ENCODE assay signal across 15 mouse cellular contexts in genomic region chr15:83158587-83159160, GRCm38 (mm10). TPM values are rescaled to one million over a fixed set of nuclear protein-coding genes. Genes with fewer than 3 reads are reported as not detected.
DNase-seq lines count a peak whose midpoint lies in the region; ATAC-seq and TF ChIP-seq lines count a peak whose summit lies in the region.
"Had no signal": no experiment of that assay in that cellular context is flagged by ENCODE, and none has a peak within 500 bp of the region (broad histone marks: within the 10 kb centered on the region; RNA-seq: fewer than 3 reads in every experiment).

No protein-coding gene starts in this region.

- H3K27ac ChIP-seq in gastrocnemius, adult 2 months: peak overlapping the region; percentile 16; the same call in 1 of the 2 replicates
- H3K27ac ChIP-seq in liver, embryonic 14.5 days: no peak overlapping the region
- H3K27ac ChIP-seq: embryonic facial prominence, embryonic 12.5 days; hindbrain, embryonic 14.5 days; lung, embryonic 15.5 days; neural tube, embryonic 13.5 days had no signal

- 81% methylated on average over 7 of the region's 7 CpGs for WGBS in liver, embryonic 14.5 days (ENCODE audit: insufficient replicate concordance)

- no peak overlapping the region for H3K4me2 ChIP-seq in liver, embryonic 14.5 days (ENCODE audit: low read depth)
- H3K4me2 ChIP-seq: embryonic facial prominence, embryonic 12.5 days; hindbrain, embryonic 14.5 days; lung, embryonic 15.5 days; neural tube, embryonic 13.5 days had no signal

- no peaks in the 10 kb centered on the region for H3K27me3 ChIP-seq in liver, embryonic 14.5 days (ENCODE audit: control insufficient read depth, insufficient read depth, low read length)
- H3K27me3 ChIP-seq: embryonic facial prominence, embryonic 12.5 days; lung, embryonic 15.5 days; megakaryocyte, embryonic 14.5 days; neural tube, embryonic 13.5 days had no signal

- no peaks in the 10 kb centered on the region for H3K9me3 ChIP-seq in liver, embryonic 14.5 days (ENCODE audit: control insufficient read depth, low read length)
- H3K9me3 ChIP-seq: embryonic facial prominence, embryonic 12.5 days; lung, embryonic 15.5 days; megakaryocyte, embryonic 14.5 days; neural tube, embryonic 13.5 days had no signal

- intact Hi-C loops in gastrocnemius, adult 2 months (cut with DNase I): loop anchor here (5.0 kb wide), 2 partner anchors 49 to 359 kb away; no protein-coding TSS in a partner anchor
- intact Hi-C loops in heart, postnatal 36 days (cut with DNase I): loop anchor here (5.0 kb wide), 1 partner anchor 359 kb away; no protein-coding TSS in a partner anchor

- no peak for TF ChIP-seq CTCF in gastrocnemius, adult 2 months (IDR thresholded peaks at IDR 0.05)
- TF ChIP-seq CTCF in liver, embryonic 14.5 days (IDR thresholded peaks at IDR 0.05; ENCODE audit: low read depth): 0 out of 2 replicates have a peak, but pooled peaks have one; percentile 27

- TF ChIP-seq EP300 in liver, embryonic 14.5 days (IDR thresholded peaks at IDR 0.05; ENCODE audit: low read depth): no peak

- ATAC-seq in liver, embryonic 14.5 days (ENCODE audit: insufficient read depth): no peak
- ATAC-seq: intestine, embryonic 16.5 days had no signal

- H3K4me1 ChIP-seq in liver, embryonic 14.5 days (replicated peaks; ENCODE audit: control insufficient read depth in 2 of 2, insufficient read depth in 2 of 2, low read length in 1 of 2): peaks cover 0 to 5% of the 10 kb centered on the region in 2 experiments; a peak in 1 of 4 replicates
- H3K4me1 ChIP-seq: lung, embryonic 15.5 days had no signal

- no peak for DNase-seq in gastrocnemius, adult 2 months
- no peak for DNase-seq in gastrocnemius, postnatal 25 days
- DNase-seq in testis, postnatal 10 days (ENCODE audit: low spot score): peak; percentile 33
- no peak for DNase-seq in testis, postnatal 14 days (ENCODE audit: low spot score)
- no peak for DNase-seq in liver, embryonic 14.5 days (ENCODE audit: low read depth in 3 of 3, low spot score in 3 of 3)
- DNase-seq in heart, postnatal 36 days: no peak
- DNase-seq in left cerebral cortex, adult 11 months (ENCODE audit: low spot score): no peak
- DNase-seq: cerebellum, adult 11-12 months; thymus, postnatal 14 days had no signal

- peaks cover 96% of the 10 kb centered on the region for H3K36me3 ChIP-seq in liver, embryonic 14.5 days (replicated peaks; ENCODE audit: control insufficient read depth, insufficient read depth, low read depth)

- H3K4me3 ChIP-seq in gastrocnemius, adult 2 months: no peak overlapping the region
- H3K4me3 ChIP-seq in liver, embryonic 14.5 days (ENCODE audit: insufficient read depth in 1 of 2, low read depth in 2 of 2, low read length in 2 of 2): no peak overlapping the region
- H3K4me3 ChIP-seq: embryonic facial prominence, embryonic 12.5 days; lung, embryonic 15.5 days; megakaryocyte, embryonic 14.5 days; neural tube, embryonic 13.5 days had no signal

- H3K9ac ChIP-seq in liver, embryonic 14.5 days (replicated peaks): no peak overlapping the region
- H3K9ac ChIP-seq: embryonic facial prominence, embryonic 12.5 days; hindbrain, embryonic 14.5 days; lung, embryonic 15.5 days; neural tube, embryonic 13.5 days had no signal

RNA-seq across cellular contexts. Expression of gene Poldip3, which starts 9.5 kb away (rescaled TPM):
- 10 to 100 TPM; 16.0 to 16.3 TPM for total RNA-seq in gastrocnemius, adult 2 months (2021)
- total RNA-seq in gastrocnemius, postnatal 25 days (2021): 10 to 100 TPM; 16.7 to 16.9 TPM
- polyA plus RNA-seq in liver, embryonic 14.5 days (2012; rRNA removed): 22.8 and 25.1 TPM in 2 replicates
- 49.4 and 58.5 TPM in 2 replicates for polyA plus RNA-seq in liver, embryonic 14.5 days (2014; fragmentation: Nextera tagmentation; extraction: Ambion mirVana)
- total RNA-seq in heart, postnatal 36 days (2021): 10 to 100 TPM; 26.6 to 29.1 TPM

RNA-seq across cellular contexts. Expression of gene Cyb5r3, which starts 13.7 kb away (rescaled TPM):
- total RNA-seq in gastrocnemius, adult 2 months (2021): 10 to 100 TPM; 39.2 to 43.1 TPM
- total RNA-seq in gastrocnemius, postnatal 25 days (2021): 10 to 100 TPM; 47.0 to 65.7 TPM
- 88.8 and 94.0 TPM in 2 replicates for polyA plus RNA-seq in liver, embryonic 14.5 days (2012; rRNA removed)
- 103 and 109 TPM in 2 replicates for polyA plus RNA-seq in liver, embryonic 14.5 days (2014; fragmentation: Nextera tagmentation; extraction: Ambion mirVana)
- total RNA-seq in heart, postnatal 36 days (2021): 10 to 100 TPM; 88.0 to 94.8 TPM

RNA-seq across cellular contexts. Expression of gene Rrp7a, which starts 36.1 kb away (rescaled TPM):
- 10 to 100 TPM; 34.3 to 41.3 TPM for total RNA-seq in gastrocnemius, adult 2 months (2021)
- 10 to 100 TPM; 41.8 to 42.8 TPM for total RNA-seq in gastrocnemius, postnatal 25 days (2021)
- 16.0 and 23.9 TPM in 2 replicates for polyA plus RNA-seq in liver, embryonic 14.5 days (2012; rRNA removed)
- 21.2 and 22.3 TPM in 2 replicates for polyA plus RNA-seq in liver, embryonic 14.5 days (2014; fragmentation: Nextera tagmentation; extraction: Ambion mirVana)
- total RNA-seq in heart, postnatal 36 days (2021): 10 to 100 TPM; 42.3 to 42.8 TPM
